18 mouse cellular contexts compared by ENCODE assay signal in genomic region chr5:129361527-129361926, GRCm38 (mm10).
A peak's percentile ranks its signal among the peaks of the same experiment; 100 is the strongest.
DNase-seq lines count a peak whose midpoint lies in the region; ATAC-seq lines count a peak whose summit lies in the region.
"Had no signal": no experiment of that assay in that cellular context is flagged by ENCODE, and none has a peak within 500 bp of the region (broad histone marks: within the 10 kb centered on the region; RNA-seq: fewer than 3 reads in every experiment).

No protein-coding gene starts in this region.

- H3K36me3 ChIP-seq in forebrain, embryonic 15.5 days = no peaks in the 10 kb centered on the region
- no peaks in the 10 kb centered on the region for H3K36me3 ChIP-seq in hindbrain, embryonic 11.5 days (ENCODE audit: control insufficient read depth, insufficient read depth, low read length)
- H3K36me3 ChIP-seq: embryonic facial prominence, embryonic 12.5 days; heart, embryonic 10.5 days; hindbrain, embryonic 13.5 days had no signal

- H3K4me3 ChIP-seq in forebrain, embryonic 15.5 days = no peak overlapping the region
- no peak overlapping the region for H3K4me3 ChIP-seq in hindbrain, embryonic 11.5 days (ENCODE audit: low read depth, low read length)
- H3K4me3 ChIP-seq: embryonic facial prominence, embryonic 12.5 days; heart, embryonic 10.5 days; hindbrain, embryonic 13.5 days had no signal

- no peaks in the 10 kb centered on the region for H3K27me3 ChIP-seq in forebrain, embryonic 15.5 days
- no peaks in the 10 kb centered on the region for H3K27me3 ChIP-seq in hindbrain, embryonic 11.5 days (ENCODE audit: control insufficient read depth, insufficient read depth, low read length)
- H3K27me3 ChIP-seq: embryonic facial prominence, embryonic 12.5 days; hindbrain, embryonic 13.5 days had no signal

- peak; percentile 91 for DNase-seq in cerebellum, adult 11-12 months
- peak; percentile 88 for DNase-seq in cerebellum, adult 8-10 months
- DNase-seq in cerebellum, postnatal 14 days = peak; percentile 53 to 76
- DNase-seq in adrenal gland, adult 18-20 months (ENCODE audit: low spot score in 2 of 2) = no peak
- DNase-seq in hindbrain, embryonic 11.5 days (ENCODE audit: low spot score) = no peak
- DNase-seq: adrenal gland, adult 8-10 months; adrenal gland, postnatal 36 days; gastrocnemius, postnatal 10 days; heart, adult 18-20 months; heart, postnatal 10 days; heart, postnatal 4 days; kidney, adult 2 months had no signal

- no peak for ATAC-seq in forebrain, embryonic 15.5 days (replicated peaks)
- no peak for ATAC-seq in hindbrain, embryonic 11.5 days (ENCODE audit: low FRiP score)
- ATAC-seq: forebrain, embryonic 16.5 days; intestine, embryonic 16.5 days had no signal

- no peaks in the 10 kb centered on the region for H3K9me3 ChIP-seq in forebrain, embryonic 15.5 days
- no peaks in the 10 kb centered on the region for H3K9me3 ChIP-seq in hindbrain, embryonic 11.5 days (ENCODE audit: control insufficient read depth, low read length)
- H3K9me3 ChIP-seq: embryonic facial prominence, embryonic 12.5 days; heart, embryonic 10.5 days; hindbrain, embryonic 13.5 days had no signal

- H3K4me1 ChIP-seq in forebrain, embryonic 15.5 days = no peaks in the 10 kb centered on the region
- H3K4me1 ChIP-seq in hindbrain, embryonic 11.5 days (replicated peaks; ENCODE audit: control insufficient read depth, insufficient read depth, low read length) = no peaks in the 10 kb centered on the region
- H3K4me1 ChIP-seq: embryonic facial prominence, embryonic 12.5 days; heart, embryonic 10.5 days had no signal

- WGBS in forebrain, embryonic 15.5 days = 80% methylated on average over 2 of the region's 2 CpGs
- WGBS in hindbrain, embryonic 11.5 days = 78% methylated on average over 2 of the region's 2 CpGs

- H3K4me2 ChIP-seq in forebrain, embryonic 15.5 days (replicated peaks) = no peak overlapping the region
- H3K4me2 ChIP-seq in hindbrain, embryonic 11.5 days (replicated peaks; ENCODE audit: low read depth, low read length) = no peak overlapping the region
- H3K4me2 ChIP-seq: embryonic facial prominence, embryonic 12.5 days; hindbrain, embryonic 13.5 days had no signal

- no peak overlapping the region for H3K27ac ChIP-seq in forebrain, embryonic 15.5 days (replicated peaks)
- no peak overlapping the region for H3K27ac ChIP-seq in hindbrain, embryonic 11.5 days (ENCODE audit: low read depth, low read length)
- H3K27ac ChIP-seq: embryonic facial prominence, embryonic 12.5 days; heart, embryonic 10.5 days; hindbrain, embryonic 13.5 days had no signal

- no peak overlapping the region for H3K9ac ChIP-seq in forebrain, embryonic 15.5 days (replicated peaks)
- H3K9ac ChIP-seq in hindbrain, embryonic 11.5 days (ENCODE audit: low read depth, low read length) = no peak overlapping the region
- H3K9ac ChIP-seq: embryonic facial prominence, embryonic 12.5 days; hindbrain, embryonic 13.5 days had no signal

Comparison
In these comparisons a context has a peak if more than half of its experiments do, and no peak if none do; other contexts are left out.
1. DNase-seq: peak in cerebellum, adult 11-12 months (single experiment), cerebellum, adult 8-10 months (single experiment) and cerebellum, postnatal 14 days (2 of 2); none in adrenal gland, adult 18-20 months (0 of 2) and hindbrain, embryonic 11.5 days (single experiment).